Mouse (Mus musculus) cerebellum, adult 18-20 months (tissue): ENCODE measurements around the gene Dlx5.

Experiments used
- DNase-seq, 2 experiments: peaks; one replicate each; pipeline ENCODE4 v3.0.0; 2021

Dlx5 gene

DNA sequence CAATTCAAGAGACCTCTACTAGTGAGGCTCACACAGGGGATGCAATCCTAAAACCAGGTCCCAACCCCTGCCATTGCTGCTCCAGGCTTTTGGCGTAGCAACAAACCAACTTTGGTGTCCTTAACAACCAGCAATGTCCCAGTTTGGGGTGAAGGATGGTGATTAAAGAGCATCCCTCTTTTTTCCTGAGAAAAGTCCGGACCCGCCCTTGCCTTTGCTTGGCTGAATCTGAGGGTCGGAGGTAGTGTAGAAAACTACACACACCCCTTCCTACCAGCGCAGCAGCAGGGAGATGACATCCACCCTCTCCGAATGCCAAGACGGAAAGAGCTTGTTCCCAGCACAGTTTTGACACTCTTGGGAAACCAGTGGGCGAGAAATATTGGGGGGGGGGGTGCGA lies 6.2 kb downstream of the Dlx5 start:
- no peak for DNase-seq

DNA sequence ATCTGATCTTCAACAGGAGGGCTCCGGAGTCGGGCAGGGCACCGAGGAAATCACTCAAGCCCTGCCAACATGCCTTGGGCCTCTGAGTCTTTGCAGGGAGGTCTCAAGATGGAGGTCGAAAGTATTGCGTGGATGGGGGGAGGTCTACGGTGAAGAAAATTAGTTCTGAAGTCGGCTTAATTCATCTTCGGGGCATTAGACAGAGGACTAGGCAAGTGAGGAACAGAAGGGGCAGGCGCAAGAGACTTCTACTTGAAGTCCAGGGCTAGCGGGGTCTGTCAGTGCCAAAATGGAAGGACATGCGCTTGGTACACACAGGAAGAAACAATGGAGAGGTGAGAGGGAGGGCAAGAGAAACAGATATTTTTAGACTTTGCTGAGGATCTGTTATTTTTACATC lies 6.7 kb downstream of the Dlx5 start:
- no peak for DNase-seq

DNA sequence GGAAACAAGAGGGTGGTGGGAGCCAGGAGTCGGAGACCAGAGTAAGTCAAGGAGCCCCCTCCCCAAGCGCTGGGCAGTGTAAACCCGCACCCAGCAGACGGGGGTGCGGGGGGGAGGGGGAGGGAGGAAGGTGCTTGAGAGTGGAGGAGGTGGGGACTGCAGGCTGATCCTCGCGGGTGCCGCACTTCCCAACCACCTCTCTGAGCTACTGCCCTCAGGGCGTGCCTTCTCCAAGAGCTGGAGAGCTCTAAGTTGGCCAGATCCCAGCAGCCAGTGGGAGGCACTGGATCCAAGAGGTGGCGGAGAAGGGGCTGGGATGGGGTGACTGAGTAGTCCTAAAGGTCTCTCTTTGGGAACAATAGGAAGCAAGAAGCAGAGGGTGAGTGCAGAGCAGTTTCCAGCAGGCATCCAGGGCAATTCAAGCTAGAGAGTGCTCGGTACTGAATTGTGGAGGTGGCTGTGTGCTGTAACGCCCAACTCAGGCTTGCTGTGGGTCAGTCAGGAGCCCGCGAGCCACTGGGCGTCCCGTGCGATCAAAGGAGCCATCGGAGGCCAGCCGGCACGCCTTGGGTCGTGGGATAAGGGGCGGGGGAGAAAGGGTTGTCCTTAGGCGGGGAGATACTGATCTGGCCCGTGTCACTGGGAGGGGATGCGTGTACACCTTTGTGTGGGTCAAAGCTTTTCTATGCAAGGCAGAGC lies 7.7 kb downstream of the Dlx5 start:
- no peak for DNase-seq

DNA sequence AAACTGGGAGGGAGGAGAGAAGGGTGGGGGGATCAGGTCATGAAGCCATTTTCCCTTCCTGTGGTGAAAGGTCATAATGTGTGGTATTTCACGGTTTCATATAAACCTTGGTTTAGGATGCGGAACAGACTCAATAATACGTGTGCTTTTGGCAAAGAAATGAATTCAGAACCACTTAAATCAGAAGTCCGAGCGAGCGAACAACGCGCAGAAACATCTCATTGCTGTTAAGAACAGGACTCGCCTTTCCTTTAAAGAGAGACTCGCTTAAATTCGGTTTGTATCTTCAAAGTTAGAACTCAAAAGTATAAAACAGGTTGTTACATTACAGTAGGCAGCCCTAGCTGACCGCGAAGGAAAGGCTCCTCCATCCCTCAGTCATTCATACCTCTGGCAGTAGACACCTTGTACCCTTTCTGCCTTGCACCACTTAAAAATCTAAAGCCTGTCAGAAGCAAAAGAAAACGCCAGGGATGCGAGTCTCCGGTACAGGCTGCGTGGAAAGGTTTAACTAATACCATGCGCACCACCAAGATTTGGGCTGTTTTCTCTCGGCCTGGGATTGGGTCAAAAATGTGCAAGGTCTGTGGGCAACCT lies 8.3 kb downstream of the Dlx5 start:
- DNase-seq = no peak

DNA sequence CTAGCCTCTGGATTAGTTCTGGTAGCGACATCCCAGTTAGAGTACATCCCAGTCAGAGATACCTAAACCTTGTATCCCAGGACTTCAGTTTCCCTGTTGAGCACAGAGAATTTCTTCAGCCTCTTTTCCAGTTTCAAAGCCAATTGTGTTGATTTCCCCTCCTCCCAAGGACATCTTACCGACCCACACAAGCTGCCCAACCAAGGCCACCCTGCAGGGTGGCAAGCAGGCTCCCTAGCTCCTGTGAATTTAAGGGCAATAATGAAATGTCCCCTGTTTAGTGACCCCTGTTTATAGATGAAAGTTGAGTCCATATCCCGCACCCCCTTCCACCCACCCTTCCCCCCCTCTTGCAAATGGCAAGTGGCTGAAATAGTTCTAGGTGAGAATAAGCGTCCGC lies 9.0 kb downstream of the Dlx5 start:
- no peak for DNase-seq

DNA sequence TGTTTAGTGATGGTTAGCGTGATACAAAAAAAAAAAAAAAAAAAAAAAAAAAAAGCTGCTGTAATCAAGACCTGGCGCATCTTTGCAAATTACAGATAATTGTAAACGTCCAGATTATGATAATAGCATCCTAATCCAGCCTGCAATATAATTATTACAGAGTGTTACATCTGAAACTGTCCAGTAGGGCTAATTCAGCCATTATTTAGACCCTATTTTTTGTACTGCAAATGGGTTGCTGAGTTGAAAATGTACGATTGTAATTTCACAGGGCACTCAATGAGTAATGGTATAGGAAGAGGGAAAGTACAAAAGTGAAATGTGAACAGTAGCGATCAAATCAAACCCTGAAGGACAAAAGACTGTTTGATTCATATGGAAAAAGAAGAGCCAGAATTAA lies 10.2 kb downstream of the Dlx5 start:
- no peak for DNase-seq

DNA sequence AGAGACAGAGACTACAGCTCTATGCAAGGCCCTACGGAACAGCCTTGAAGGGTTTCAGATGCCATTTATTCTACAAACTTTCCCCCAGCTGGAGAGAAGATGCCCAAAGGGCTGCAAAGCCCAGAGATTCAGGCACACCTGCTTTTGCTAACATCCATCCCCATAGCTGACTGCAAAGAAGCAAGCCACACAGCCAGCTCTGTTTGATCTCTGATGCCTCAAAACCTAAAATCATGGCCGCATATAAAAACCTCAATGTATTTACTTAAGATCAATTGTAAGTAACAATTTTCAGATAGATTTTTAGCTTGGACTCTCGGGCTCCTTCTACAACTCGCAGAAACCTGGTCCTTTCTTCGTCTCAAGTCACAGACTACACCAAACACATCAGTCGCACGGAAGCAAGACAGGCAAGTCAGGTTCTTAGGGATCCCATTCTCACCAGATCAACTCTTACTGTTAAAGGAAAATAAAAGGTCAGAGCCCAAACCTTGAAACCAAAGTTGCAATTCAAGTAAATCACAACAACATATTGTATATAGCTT lies 10.9 kb downstream of the Dlx5 start:
- DNase-seq = no peak

DNA sequence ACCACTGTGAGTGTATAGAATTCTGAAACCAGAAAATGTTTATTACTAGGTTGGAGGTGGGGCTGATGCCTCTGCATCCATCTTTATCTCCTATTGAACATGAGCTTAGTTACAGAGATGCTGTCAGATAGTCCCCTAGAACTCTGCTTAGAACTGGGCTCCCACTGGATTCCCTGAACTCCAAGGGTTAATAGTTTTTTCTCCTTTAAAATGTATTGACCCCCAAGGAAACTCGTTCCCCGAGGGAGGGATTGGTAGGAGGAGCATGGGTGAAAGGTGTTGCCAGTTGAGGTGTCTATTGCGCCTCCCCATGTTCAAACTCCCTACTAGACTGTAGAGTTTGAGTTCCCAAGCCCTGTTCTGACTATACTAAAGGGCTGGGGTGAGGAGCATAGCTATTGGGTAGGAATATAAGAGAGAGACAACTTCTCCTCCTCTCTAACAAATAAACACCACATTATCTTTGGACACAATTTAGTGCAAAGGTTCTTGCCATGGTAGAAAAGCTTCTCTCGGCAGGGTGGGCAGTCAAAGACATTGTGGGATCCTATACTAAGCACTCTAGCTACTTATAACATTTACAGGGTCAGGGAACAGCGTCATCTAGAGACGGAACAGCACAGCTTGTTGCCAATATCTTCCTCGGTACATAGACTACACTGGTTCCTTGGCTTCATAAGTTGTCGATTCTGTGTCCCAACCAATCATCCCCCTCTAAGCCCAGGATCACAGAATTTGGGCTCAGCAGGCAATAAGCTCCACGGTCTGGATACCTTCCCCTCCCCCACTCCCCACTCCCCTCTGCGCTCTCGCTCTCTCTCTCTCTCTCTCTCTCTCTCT lies 11.7 kb downstream of the Dlx5 start:
- no peak for DNase-seq

DNA sequence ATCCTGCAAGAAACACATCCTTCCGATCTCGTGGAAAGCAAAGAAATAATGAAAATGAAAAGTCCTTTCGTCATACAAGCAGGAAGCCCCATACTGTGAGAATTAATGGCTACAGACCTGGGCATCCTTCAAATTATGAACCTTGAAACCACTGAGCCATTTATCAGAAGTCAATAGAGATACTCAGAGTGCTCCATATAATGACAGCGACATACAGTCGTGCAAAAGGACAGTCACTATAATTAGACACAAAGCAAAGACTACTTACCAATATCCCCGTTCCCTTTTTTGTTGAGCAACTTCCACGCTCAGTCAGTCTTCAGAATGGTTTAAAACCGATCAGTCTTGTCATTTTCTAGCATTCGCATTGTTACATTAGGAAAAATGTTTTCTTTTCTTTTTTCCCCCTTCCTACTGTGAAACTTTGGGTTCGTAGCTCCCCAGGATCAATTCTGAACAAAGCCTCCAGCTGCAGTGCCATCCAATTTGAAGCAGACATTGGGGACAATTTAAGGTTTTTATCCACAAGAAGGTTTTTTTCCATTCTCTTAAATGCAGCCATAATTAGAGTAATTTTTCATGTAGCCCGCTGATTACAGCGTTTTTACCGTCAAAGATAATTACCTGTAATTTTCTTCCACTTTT lies 12.7 kb downstream of the Dlx5 start:
- no peak for DNase-seq

DNA sequence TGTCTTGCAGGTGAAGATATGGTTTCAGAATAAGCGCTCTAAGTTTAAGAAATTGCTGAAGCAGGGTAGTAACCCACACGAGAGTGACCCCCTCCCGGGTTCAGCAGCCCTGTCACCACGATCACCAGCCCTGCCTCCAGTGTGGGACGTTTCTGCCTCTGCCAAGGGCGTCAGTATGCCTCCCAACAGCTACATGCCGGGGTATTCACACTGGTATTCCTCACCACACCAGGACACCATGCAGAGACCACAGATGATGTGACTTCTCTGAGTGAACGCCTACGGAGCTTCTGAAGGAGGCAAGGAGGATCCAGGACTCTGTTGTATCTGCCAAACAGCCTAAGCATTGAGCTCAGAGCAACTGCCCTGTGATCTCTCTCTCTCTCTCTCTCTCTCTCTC lies 14.9 kb downstream of the Dlx5 start:
- DNase-seq = no peak

DNA sequence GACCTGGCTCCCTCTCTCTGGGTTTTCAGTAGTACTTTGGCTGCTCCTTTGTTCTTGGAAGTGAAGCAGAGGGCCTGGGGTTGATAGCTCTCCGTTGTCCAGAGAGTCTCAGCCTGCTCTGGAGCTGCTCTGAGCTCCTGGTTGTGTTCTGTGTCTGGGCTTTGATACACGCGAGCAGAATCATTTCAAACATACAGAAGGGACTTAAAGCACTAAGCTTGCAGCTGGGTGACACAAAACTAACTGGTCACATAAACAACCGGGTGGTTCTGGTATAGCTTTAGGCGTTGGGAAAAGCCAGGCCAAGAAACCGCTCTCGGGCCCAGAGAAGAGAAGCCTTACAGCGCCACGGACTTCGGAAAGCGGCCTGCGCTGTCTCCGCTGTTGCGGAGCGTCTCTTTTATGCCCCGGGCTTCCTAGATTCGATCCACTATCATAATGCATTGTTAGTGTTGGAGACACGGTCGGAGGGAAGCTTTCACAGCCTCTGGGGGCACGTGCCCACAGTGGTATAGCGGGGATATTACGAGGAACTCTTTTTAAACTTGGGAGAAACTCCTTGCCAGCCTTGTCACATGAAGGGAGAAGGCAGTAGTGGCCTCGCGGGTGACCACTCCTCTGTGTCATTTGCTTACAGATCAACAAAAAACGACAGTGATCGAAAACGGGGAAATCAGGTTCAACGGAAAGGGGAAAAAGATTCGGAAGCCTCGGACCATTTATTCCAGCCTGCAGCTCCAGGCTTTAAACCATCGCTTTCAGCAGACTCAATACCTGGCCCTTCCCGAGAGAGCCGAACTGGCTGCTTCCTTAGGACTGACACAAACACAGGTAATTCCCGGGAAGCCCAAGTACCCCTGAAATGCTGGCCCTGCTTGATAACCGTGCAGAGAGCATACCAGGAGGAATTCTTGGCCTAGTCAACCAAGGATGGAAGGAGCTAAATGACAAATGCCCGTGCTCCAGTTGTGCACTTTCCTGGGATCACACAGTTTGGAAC lies 17.1 kb downstream of the Dlx5 start:
- no peak for DNase-seq

DNA sequence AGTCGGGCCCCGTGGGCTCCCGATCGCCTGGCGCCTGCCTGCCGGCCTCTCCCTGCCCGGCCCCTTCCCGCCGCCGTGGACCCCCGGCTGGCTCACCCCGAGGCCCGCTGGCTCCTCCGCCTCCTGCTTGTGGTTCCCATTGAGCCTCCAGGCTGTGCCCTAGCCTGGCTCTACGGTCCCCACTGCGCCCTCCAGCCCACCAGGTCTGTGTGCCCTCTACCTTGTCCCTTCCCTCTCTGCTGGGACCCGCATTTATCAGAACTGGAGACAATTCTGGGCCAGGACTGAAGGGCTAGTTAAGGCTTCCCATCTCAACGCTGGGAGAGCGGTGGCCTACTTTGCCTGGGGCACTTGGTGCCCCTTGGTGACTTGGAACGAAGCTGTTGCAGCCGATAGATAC lies 17.9 kb downstream of the Dlx5 start:
- DNase-seq = no peak

DNA sequence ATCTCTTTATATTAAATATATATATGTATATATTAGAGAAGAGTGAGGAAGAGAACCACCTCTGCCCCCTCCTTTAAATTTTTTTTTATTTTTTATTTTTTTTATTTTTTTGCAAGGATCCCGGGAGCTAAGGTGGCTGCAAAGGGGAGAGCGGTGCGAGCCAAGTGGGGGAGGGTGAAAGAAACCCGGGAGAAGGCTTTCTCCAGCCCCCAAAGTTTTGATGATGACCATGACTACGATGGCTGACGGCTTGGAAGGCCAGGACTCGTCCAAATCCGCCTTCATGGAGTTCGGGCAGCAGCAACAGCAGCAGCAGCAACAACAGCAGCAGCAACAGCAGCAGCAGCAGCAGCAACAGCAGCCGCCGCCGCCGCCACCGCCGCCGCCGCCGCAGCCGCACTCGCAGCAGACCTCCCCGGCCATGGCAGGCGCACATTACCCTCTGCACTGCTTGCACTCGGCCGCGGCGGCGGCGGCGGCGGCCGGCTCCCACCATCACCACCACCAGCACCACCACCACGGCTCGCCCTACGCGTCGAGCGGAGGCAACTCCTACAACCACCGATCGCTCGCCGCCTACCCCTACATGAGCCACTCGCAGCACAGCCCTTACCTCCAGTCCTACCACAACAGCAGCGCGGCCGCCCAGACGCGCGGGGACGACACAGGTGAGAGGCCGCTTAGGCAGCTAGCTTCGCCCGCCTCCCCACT lies 18.6 kb downstream of the Dlx5 start, which contains the start of gene Dlx6:
Gene Dlx6, plus strand, starts transcription at position 175 of the 711 bp plus-strand sequence.
- peak in 1 of 2 experiments; percentile 27 for DNase-seq

DNA sequence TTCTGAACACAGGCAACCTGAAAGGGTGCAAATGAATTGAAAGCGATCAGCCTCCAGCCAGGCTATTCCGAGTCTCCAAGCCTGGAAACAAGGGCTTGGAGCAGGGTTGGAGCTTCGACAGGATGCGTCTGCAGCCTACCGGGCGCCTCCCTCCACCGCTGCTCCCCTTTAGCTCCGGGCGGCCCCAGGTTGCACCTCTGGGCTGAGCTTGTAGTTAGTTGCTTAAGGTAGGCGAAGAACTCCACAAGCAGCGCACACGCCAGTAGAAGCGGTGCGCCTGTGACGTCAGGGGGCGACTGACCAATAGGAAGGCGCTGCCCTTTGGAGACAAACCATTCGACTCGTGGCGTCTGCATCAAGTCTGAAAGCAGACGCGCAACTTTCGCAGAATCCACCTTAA lies 19.3 kb downstream of the Dlx5 start:
- no peak for DNase-seq

DNA sequence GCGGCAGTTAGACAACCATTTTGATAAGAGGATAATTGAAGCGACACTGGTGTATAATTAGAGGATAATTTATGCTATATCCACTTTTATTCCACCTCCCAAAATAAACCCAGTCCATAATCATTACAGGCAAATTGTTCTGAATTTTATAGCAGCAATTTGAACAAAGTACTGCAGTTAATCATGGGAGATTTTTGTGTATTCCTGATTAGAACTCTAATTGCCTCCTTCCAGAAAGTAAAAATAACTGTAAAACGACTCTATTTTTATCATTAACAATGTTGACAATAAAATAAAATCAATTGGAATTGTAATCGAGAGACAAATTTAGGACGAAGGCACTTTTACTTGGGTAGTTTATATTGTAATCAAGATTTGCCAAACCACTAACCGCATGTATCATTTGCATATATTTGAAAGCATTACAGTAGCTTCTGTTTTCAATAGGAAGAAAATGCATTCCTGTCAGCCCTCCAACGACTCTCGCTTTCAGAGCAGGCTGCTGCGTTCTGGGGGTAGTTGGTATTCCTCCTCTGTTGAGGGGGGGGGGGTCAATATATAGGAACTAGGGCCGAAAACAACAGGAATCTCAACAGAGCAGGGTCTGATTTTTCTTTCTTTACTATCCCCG lies 20.0 kb downstream of the Dlx5 start:
- DNase-seq = no peak

DNA sequence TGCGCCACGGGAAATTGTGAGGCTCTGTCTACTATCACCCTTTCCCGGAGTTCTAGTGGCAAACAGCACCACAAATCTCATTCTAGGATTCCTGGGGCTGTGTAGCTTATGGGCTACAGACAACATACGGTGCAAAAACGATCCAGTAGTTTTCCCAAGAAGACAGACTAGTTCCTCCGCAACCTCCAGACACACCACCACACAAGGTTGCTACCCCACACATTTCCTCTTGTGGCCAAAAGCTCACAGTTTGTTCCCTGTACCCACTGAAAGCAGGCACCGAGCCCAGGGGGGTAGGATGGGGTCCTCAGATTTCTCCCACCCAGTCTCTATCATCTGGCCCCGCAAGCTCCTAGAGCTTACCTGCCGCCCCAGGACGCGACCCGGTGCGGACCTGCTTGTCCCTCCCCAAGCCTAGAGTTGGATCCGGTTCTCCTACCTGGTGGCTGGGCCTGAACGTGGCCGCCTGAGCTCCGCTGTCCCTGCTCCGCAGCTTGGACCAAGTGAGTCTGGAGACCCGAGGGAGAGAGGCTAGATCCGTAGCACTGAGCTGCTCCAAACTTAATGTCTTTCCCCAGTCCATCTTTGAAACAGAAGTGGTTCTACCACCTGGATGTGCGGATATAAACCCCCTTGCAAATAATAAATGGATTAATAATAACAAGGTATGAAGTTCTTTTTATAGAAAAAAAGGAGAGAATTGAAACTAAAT lies 20.6 kb downstream of the Dlx5 start:
- DNase-seq = no peak

DNA sequence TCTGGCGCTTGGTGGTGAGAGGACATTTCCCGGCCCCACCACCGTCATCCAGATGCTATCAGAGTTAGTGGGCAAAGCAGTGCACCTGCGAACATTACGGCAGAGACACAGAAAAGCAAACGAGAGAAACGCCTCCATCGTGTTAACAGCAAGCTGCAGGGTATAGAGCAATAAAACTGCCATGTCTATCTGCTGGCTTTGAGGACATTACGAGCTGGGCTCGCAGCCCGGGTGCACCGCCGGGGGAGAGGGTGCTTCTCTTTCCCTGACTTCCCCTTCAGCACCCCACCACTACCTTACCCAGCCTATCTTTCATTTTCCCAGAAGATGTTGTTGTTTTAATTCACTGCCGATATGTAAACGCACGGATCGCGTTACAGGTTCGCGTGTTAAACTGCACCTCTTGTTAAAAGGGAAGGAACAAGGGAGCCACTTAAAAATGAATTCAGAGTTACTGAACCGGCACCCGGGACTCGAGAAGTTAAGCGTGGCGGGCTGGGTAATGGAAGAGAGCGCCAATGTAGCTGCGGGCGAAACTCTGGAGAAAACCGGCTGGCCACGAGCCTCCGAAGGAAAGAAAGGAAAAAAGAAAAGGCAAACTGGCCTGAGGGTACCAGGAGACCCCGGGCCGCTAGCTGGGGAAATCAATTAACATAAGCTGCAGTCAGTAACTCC lies 21.3 kb downstream of the Dlx5 start:
- no peak for DNase-seq

DNA sequence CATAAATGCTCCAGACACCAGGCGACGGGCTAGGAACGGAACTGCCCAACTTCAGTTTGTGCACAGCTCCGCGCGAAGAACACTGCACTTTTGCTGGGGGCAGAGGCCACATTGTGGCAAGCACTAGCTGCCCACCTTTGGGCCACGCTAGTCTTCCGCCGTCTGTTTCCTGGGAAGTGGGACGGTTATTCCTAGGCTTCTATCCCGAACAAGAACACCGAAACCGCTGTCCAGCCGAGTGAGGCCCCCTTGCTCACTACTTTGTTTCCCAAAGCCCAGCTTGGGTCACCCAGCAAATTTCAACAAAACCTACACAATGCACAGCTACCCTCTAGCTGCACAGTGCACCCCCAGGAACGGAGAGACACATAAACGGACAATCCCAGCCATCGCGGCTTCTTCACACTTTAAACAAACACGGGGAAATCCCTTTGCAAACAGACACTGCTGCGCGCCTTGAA lies 21.9 kb downstream of the Dlx5 start:
- no peak for DNase-seq
